Mouse (Mus musculus) MEL (cell line): Measurements from ENCODE around the gene Srebf2.

Experiments
- CHD2 ChIP-seq: IDR thresholded peaks from 2 replicates; pipeline ENCODE4 v1.6.1; 2011; ENCODE audit warnings: low read length, improper control_type of control experiment
- CTCF ChIP-seq, 3 experiments: IDR thresholded peaks in 2 of 3; conservative IDR thresholded peaks in 1 of 3; 2 replicates each; pipeline ENCODE4 v1.5.1; 2011 to 2012; ENCODE audit warnings: low read length in 3 of 3, low read depth in 2 of 3, mild to moderate bottlenecking in 2 of 3, improper control_type of control experiment in 1 of 3, inconsistent platforms in 1 of 3, mixed read lengths in 1 of 3, moderate library complexity in 1 of 3; ENCODE audit not compliant: control insufficient read depth in 1 of 3, insufficient read depth in 1 of 3, poor library complexity in 1 of 3, severe bottlenecking in 1 of 3
- ELF1 ChIP-seq: IDR thresholded peaks from 2 replicates; pipeline ENCODE4 v1.6.1; 2014; ENCODE audit warnings: low read depth, mild to moderate bottlenecking, inconsistent platforms, low read length, improper control_type of control experiment, moderate library complexity
- EP300 ChIP-seq, 2 experiments: IDR thresholded peaks; 2 replicates each; pipeline ENCODE4 v1.6.1; 2011; ENCODE audit warnings: improper control_type of control experiment in 2 of 2, low read length in 2 of 2, low read depth in 1 of 2, mild to moderate bottlenecking in 1 of 2
- MAFK ChIP-seq: IDR thresholded peaks from 2 replicates; pipeline ENCODE4 v1.6.1; 2011; ENCODE audit warnings: low read depth, mild to moderate bottlenecking, low read length, improper control_type of control experiment, borderline replicate concordance
- MEF2A ChIP-seq: IDR thresholded peaks from 2 replicates; pipeline ENCODE4 v1.6.1; 2014; ENCODE audit warnings: low read depth, mild to moderate bottlenecking, inconsistent platforms, low read length, improper control_type of control experiment; ENCODE audit not compliant: poor library complexity, insufficient replicate concordance, severe bottlenecking; ENCODE audit errors: extremely low read depth
- NRF1 ChIP-seq: IDR thresholded peaks from 2 replicates; pipeline ENCODE4 v1.6.1; 2014; ENCODE audit warnings: low read depth, mild to moderate bottlenecking, inconsistent platforms, low read length, improper control_type of control experiment, moderate library complexity; ENCODE audit not compliant: poor library complexity, insufficient read depth, severe bottlenecking
- POLR2A ChIP-seq, 2 experiments: IDR thresholded peaks; 2 replicates each; pipeline ENCODE4 v1.6.1; 2011 to 2012; ENCODE audit warnings: low read length in 2 of 2, mild to moderate bottlenecking in 2 of 2, control low read depth in 1 of 2, improper control_type of control experiment in 1 of 2, low read depth in 1 of 2, moderate library complexity in 1 of 2; ENCODE audit not compliant: control insufficient read depth in 1 of 2, insufficient read depth in 1 of 2, poor library complexity in 1 of 2
- POLR2AphosphoS2 ChIP-seq: IDR thresholded peaks from 2 replicates; pipeline ENCODE4 v1.6.1; 2011; ENCODE audit warnings: low read length, improper control_type of control experiment
- POLR2AphosphoS5 ChIP-seq: IDR thresholded peaks from 2 replicates; pipeline ENCODE4 v1.6.1; 2012; ENCODE audit warnings: low read depth, borderline replicate concordance, mild to moderate bottlenecking, inconsistent platforms, low read length, moderate library complexity, mixed read lengths
- TCF12 ChIP-seq: IDR thresholded peaks from 2 replicates; pipeline ENCODE4 v1.6.1; 2014; ENCODE audit warnings: low read depth, mild to moderate bottlenecking, inconsistent platforms, low read length, improper control_type of control experiment, moderate library complexity
- ZMIZ1 ChIP-seq: IDR thresholded peaks from 2 replicates; pipeline ENCODE4 v1.6.1; 2012; ENCODE audit warnings: low read depth, mild to moderate bottlenecking, inconsistent platforms, low read length, improper control_type of control experiment, moderate library complexity
- ZNF384 ChIP-seq: IDR thresholded peaks from 2 replicates; pipeline ENCODE4 v1.6.1; 2012; ENCODE audit warnings: low read depth, mild to moderate bottlenecking, inconsistent platforms, low read length, improper control_type of control experiment

DNA sequence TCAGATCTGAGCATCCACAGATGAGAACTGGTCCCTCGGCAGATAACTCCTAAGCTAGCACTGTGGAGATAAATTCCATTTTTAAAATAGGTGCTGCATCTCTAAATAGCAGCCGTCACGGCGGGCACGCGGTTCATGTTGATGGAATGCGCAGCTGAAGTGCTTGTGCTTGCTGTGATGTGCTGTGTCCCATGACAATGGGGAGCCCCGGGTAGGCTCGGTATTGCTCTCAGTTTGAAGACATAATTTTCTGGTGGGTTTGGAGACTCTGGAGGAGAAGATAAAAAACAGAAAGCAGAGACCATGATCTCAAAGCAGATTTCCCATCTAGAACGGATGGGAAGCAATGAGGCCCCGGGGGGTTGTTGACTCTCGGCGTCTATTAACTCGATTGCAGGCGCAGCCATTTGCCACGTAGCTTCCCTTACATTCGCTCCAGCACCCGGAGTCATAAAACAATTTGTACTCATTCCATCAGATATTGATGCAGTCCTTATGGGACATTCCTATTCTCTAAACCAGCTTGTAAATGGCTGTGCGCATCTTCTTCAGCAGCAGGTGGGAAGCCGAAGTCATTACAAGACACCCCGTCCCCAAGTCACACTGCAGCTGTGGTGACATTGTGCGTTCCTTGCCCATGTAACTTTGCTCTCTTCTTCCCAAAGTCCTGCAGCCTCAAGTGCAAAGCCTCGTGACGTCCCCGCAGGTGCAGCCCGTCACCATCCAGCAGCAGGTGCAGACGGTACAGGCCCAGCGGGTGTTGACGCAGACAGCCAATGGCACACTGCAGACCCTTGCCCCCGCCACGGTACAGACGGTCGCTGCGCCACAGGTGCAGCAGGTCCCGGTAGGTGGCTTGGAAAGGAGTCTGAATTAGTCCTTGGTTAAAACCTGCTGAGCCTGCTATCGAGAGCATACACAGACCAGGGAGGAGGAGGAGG is 23.7 kb downstream of the Srebf2 start:
- TF ChIP-seq MAFK (no peak), POLR2AphosphoS2 (no peak), POLR2A (IDR thresholded peaks at IDR 0.05; ENCODE audit: control insufficient read depth in 1 of 2, insufficient read depth in 1 of 2, low read depth in 1 of 2, low read length in 2 of 2, poor library complexity in 1 of 2) (no peak), EP300 (IDR thresholded peaks at IDR 0.05; ENCODE audit: low read depth in 1 of 2, low read length in 2 of 2) (no peak), TCF12 (no peak), CHD2 (no peak), ELF1 (no peak), CTCF (IDR thresholded peaks at IDR 0.05 in 2 of 3, conservative IDR thresholded peaks at IDR 0.05 in 1 of 3; ENCODE audit: control insufficient read depth in 1 of 3, insufficient read depth in 1 of 3, low read depth in 2 of 3, low read length in 3 of 3, poor library complexity in 1 of 3, severe bottlenecking in 1 of 3) (no peak), MEF2A (no peak), NRF1 (no peak), ZNF384 (no peak), POLR2AphosphoS5 (no peak), ZMIZ1 (no peak)
